Mouse (Mus musculus): ENCODE results near the gene Naa40.

Naa40 gene

DNA sequence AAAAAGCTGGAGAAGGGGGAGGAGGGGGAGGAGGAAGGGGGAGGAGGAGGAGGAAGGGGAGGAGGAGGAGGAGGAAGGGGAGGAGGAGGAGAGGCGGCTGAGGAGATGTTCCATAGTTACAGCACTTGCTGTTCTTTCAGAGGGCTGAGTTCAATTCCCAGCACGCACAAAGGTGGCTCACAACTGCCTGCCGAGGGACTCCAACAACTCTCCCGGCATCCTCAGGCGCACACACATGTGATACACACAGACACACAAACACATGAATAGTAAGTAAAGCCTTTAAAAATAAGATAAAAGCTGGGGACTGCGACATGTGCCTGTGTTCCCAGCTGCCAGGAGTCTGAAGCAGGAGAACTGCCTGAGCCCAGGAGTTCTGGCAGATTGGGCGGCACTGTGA, 59.5 kb downstream of the Naa40 start:
- no peak for DNase-seq (ENCODE audit: low spot score)

DNA sequence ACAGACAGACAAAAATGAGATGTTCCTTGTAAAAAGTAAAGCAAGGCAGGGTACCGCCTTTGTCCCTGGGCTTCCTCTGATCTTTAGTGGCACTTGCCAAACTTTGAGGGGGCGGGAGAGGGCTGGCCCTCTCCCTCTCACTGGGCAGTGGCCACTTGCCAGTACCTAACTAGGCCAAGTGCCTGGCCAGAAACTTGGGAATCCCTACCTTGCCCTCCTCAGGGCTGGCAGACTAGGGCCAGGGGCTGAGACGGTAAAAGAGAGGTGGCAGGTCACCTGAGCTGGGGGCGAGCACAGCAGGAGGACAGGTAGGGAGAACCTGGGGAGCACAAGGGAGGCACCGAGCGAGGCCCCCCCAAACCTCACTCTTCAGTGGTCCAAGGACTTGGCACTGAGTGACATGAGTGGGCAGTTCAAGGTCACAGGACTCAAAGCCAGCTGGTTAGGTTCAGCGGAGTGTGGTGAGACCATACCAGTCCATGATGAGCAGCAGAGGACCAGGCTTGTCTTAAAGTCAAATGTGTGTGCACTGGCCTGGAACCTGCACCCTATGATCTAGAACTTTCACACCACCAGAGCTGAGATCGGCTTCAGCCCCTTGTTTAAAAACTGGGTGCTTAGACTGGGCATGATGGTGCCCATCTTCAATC, 60.1 kb downstream of the Naa40 start:
- no peak for DNase-seq (ENCODE audit: low spot score)

DNA sequence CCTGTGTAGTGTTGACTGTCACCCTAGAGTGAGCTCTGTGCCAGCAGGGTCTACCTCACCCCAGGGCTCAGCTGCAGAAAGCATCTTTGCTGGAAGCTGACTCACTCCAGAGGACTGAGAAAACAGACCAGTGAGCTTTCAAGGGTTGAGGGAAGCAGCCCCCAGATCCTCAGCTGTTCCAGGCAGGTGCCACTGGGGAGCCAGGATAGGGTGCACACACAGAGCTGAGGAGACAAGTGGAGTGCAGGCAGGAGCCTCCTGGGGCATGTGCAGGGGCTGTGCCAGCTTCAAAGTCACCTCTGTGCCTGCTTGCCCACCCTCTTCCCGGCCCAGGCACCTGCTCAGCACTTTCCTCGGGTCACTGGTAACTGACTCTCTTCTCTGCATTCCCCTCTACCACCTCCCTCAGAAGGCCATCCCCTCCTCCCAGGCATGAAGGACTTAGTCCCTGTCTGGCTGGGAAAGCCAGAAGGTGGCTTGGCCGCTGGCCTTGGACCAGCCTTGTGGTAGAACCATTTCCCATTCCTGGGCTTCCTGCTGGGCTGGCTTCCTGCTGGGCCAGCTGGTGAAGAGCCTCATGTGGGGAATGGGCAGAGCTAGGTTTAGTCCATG, 62.0 kb downstream of the Naa40 start:
- DNase-seq (ENCODE audit: low spot score): no peak

DNA sequence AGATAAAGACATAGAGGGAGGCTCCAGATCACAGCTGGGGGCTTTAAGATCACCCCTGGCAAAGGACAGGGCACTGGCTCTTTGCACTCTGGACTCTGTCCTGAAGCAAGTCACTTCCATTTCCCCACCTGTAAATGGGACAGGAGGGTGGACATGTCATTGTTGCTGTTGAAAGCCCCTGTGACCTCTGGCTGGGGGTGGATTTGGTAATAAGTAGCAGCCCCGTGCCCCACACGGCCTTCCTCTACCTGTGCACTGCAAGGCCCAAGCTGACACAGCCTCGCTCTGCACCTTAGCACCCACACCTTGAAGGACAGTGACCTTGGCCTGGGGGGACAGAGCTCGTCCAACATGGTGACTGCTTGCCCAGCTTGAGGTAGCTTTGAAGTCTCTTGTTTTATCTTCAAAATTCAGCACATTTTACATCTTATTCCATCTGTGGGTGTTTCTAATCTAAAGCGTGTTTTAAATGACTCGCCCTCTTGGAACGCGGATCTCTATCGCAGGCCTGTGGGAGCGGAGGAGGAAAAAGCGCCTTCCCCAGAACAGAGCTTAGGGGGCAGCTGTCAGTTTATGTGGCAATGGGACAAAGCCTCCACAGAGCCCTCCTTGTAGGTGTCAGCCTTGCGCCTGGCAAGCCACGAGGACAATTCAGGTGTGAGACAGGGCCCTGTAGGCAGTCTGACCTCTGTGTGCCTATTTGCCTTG, 63.0 kb downstream of the Naa40 start:
- DNase-seq (ENCODE audit: low spot score): no peak

GRCm38 (mm10) chr19:7176041-7176696, 64.8 kb downstream of the Naa40 start:
- no peak for DNase-seq (ENCODE audit: low spot score)

All from testis, postnatal 10 days (tissue).